Mouse (Mus musculus): Measurements from ENCODE around the gene Ccdc126. TPM values are rescaled to one million over a fixed set of nuclear protein-coding genes. Genes with fewer than 3 reads are reported as not detected.

The Ccdc126 gene
- polyA plus RNA-seq, 1 experiment = 11.2 TPM

GRCm38 (mm10) chr6:49354613-49355012 is 35.5 kb downstream of the Ccdc126 start:
- Histone ChIP-seq H3K4me1 (ENCODE audit: control insufficient read depth, insufficient read depth, low read length) (no peaks in the 10 kb centered on the region), H3K27ac (ENCODE audit: insufficient read depth, low read length) (no peak overlapping the region), H3K27me3 (ENCODE audit: control insufficient read depth, insufficient read depth, low read length) (no peaks in the 10 kb centered on the region), H3K4me3 (replicated peaks; ENCODE audit: insufficient read depth, low read depth, low read length) (no peak overlapping the region)
- TF ChIP-seq CTCF (IDR thresholded peaks at IDR 0.05; ENCODE audit: borderline replicate concordance, insufficient read depth, low read depth, low read length) = no peak
- no peak for TF ChIP-seq POLR2A (IDR thresholded peaks at IDR 0.05; ENCODE audit: borderline replicate concordance, insufficient read depth, low read length)
- DNase-seq = no peak
- WGBS = 94% methylated on average over 3 of the region's 3 CpGs

- 70% methylated on average over 4 of the region's 4 CpGs for WGBS
- H3K27me3 ChIP-seq (ENCODE audit: control insufficient read depth, insufficient read depth, low read length) = no peaks in the 10 kb centered on the region
- no peak for DNase-seq
- H3K4me1 ChIP-seq (ENCODE audit: control insufficient read depth, insufficient read depth, low read length) = no peaks in the 10 kb centered on the region
- TF ChIP-seq POLR2A (IDR thresholded peaks at IDR 0.05; ENCODE audit: borderline replicate concordance, insufficient read depth, low read length) (no peak), CTCF (IDR thresholded peaks at IDR 0.05; ENCODE audit: borderline replicate concordance, insufficient read depth, low read depth, low read length) (no peak)
- no peak overlapping the region for H3K4me3 ChIP-seq (replicated peaks; ENCODE audit: insufficient read depth, low read depth, low read length)
- no peak overlapping the region for H3K27ac ChIP-seq (ENCODE audit: insufficient read depth, low read length)
Observed at GRCm38 (mm10) chr6:49355171-49355570, 36.1 kb downstream of the Ccdc126 start.

DNA sequence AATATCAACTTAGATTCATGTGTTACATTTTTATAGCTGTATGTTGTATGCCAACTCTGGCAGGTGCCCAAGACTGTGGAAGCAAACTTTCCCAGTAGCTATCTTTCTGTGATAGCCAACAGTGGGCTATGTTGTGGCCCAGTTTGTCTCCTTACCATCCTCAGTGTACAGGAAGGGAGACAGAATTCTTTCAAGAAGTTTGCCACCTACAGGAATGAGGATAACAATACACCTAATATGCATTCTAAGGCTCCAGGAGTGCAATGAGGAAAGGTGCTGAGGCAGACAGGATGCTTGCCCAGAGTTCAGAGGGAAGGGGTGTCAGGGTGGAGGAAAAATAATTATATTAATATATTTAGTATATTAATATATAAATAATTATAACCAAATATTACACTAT is 41.3 kb downstream of the Ccdc126 start:
- no peak overlapping the region for H3K27ac ChIP-seq (ENCODE audit: insufficient read depth, low read length)
- no peak overlapping the region for H3K4me3 ChIP-seq (replicated peaks; ENCODE audit: insufficient read depth, low read depth, low read length)
- TF ChIP-seq POLR2A (IDR thresholded peaks at IDR 0.05; ENCODE audit: borderline replicate concordance, insufficient read depth, low read length) (no peak), CTCF (IDR thresholded peaks at IDR 0.05; ENCODE audit: borderline replicate concordance, insufficient read depth, low read depth, low read length) (no peak)
- DNase-seq = no peak
- H3K4me1 ChIP-seq (ENCODE audit: control insufficient read depth, insufficient read depth, low read length) = no peaks in the 10 kb centered on the region
- no peaks in the 10 kb centered on the region for H3K27me3 ChIP-seq (ENCODE audit: control insufficient read depth, insufficient read depth, low read length)

- Histone ChIP-seq H3K27me3 (ENCODE audit: control insufficient read depth, insufficient read depth, low read length) (no peaks in the 10 kb centered on the region), H3K4me1 (ENCODE audit: control insufficient read depth, insufficient read depth, low read length) (no peaks in the 10 kb centered on the region), H3K4me3 (replicated peaks; ENCODE audit: insufficient read depth, low read depth, low read length) (peak within 1 kb of the TSS; percentile 69), H3K27ac (ENCODE audit: insufficient read depth, low read length) (no peak within 1 kb of the TSS)
- TF ChIP-seq POLR2A (IDR thresholded peaks at IDR 0.05; ENCODE audit: borderline replicate concordance, insufficient read depth, low read length) (no peak), CTCF (IDR thresholded peaks at IDR 0.05; ENCODE audit: borderline replicate concordance, insufficient read depth, low read depth, low read length) (no peak; the same call in 1 of the 2 replicates)
- WGBS = 3% methylated on average over 47 of the region's 49 CpGs
- peak; percentile 76 to 77 for DNase-seq
Observed at GRCm38 (mm10) chr6:49367159-49368054, 48.3 kb downstream of the Ccdc126 start, which contains the start of gene Fam221a. Gene Fam221a (plus strand): TSS chr6:49367739.

DNA sequence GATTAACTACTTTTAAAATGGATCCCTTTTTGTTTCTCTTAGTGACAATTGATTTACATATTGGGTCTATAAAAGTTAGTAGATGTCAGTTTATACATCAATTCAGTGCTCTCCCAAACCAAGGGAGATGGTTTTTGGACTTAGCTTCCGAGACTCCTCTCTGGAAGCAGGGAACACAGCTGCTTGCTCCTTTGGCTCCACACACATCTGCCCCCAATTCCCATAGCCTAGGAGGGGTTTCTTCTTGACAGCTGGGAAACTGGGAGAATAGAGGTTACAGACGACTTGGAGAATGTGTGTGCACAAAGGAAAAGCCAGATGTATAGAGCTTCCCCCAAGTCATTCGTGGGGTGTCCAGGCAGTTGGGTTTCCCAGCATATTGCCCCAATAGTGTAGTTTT is 49.1 kb downstream of the Ccdc126 start:
- TF ChIP-seq POLR2A (IDR thresholded peaks at IDR 0.05; ENCODE audit: borderline replicate concordance, insufficient read depth, low read length) = no peak
- H3K4me1 ChIP-seq (ENCODE audit: control insufficient read depth, insufficient read depth, low read length) = no peaks in the 10 kb centered on the region
- no peaks in the 10 kb centered on the region for H3K27me3 ChIP-seq (ENCODE audit: control insufficient read depth, insufficient read depth, low read length)
- H3K27ac ChIP-seq (ENCODE audit: insufficient read depth, low read length) = no peak overlapping the region
- WGBS = 21% methylated on average over 3 of the region's 3 CpGs
- peak overlapping the region; percentile 69 for H3K4me3 ChIP-seq (replicated peaks; ENCODE audit: insufficient read depth, low read depth, low read length)
- no peak for DNase-seq

DNA sequence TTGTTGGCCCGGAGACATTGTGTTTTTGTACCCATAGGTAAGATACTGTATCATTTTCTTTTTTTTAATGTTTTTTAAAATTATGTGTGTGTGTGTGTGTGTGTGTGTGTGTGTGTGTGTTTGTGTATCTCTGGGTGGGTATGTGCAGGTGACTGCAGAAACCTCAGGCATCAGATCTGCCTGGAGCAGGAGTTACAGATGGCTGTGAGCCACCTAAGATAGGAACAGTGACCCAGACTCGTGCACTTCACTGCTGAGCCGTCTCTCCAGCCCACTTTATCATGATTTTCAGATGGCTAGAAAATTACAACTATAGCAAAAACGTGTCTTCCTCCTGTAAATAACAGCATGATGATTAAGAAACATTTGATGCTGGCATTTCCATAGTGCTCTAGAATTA is 53.6 kb downstream of the Ccdc126 start:
- TF ChIP-seq POLR2A (IDR thresholded peaks at IDR 0.05; ENCODE audit: borderline replicate concordance, insufficient read depth, low read length) (no peak), CTCF (IDR thresholded peaks at IDR 0.05; ENCODE audit: borderline replicate concordance, insufficient read depth, low read depth, low read length) (no peak)
- DNase-seq = no peak
- H3K4me3 ChIP-seq (replicated peaks; ENCODE audit: insufficient read depth, low read depth, low read length) = no peak overlapping the region
- no peak overlapping the region for H3K27ac ChIP-seq (ENCODE audit: insufficient read depth, low read length)
- H3K4me1 ChIP-seq (ENCODE audit: control insufficient read depth, insufficient read depth, low read length) = no peaks in the 10 kb centered on the region
- WGBS = 80% methylated on average over 4 of the region's 4 CpGs
- no peaks in the 10 kb centered on the region for H3K27me3 ChIP-seq (ENCODE audit: control insufficient read depth, insufficient read depth, low read length)

DNA sequence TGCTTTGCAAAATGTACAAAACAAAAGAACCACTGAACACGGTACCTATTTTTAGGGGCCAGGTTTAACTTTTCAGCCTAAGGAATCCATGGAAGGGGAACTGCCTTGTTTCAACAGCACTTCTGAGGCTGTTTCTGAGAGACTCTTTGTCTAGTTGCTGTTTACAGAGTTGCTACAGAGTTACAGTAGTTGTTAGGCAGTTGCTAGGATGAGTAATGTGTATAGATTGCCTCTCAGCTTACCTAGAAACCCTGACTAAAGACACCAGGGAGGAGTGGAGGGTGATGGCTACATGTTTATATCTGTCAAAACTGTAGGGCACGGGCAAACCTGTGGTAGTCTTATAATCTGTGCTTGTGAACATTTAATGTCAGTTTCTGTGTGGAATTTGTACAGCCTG is 54.9 kb downstream of the Ccdc126 start:
- H3K4me3 ChIP-seq (replicated peaks; ENCODE audit: insufficient read depth, low read depth, low read length) = no peak overlapping the region
- H3K27me3 ChIP-seq (ENCODE audit: control insufficient read depth, insufficient read depth, low read length) = no peaks in the 10 kb centered on the region
- H3K27ac ChIP-seq (ENCODE audit: insufficient read depth, low read length) = no peak overlapping the region
- H3K4me1 ChIP-seq (ENCODE audit: control insufficient read depth, insufficient read depth, low read length) = no peaks in the 10 kb centered on the region
- 59% methylated on average over 2 of the region's 2 CpGs for WGBS
- DNase-seq = no peak
- TF ChIP-seq CTCF (IDR thresholded peaks at IDR 0.05; ENCODE audit: borderline replicate concordance, insufficient read depth, low read depth, low read length) = no peak
- no peak for TF ChIP-seq POLR2A (IDR thresholded peaks at IDR 0.05; ENCODE audit: borderline replicate concordance, insufficient read depth, low read length)

DNA sequence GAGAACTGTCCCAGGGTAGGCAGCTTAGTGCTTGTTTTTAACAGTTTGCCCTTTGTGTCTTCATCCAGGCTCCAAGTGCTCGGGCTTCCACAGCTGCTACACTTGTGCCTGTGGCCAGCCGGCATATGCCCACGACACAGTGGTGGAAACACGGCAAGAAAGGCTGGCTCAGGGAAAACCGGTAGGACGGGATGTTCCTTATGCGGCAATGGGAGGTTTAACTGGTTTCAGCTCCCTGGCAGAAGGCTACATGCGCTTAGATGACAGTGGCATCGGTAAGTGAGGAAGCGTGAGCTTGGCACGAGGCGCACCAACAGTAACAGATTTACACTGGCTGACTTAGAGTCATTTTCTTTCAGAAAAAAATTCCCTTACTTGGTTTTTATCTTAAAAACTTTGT is 59.3 kb downstream of the Ccdc126 start:
- no peak overlapping the region for H3K4me3 ChIP-seq (replicated peaks; ENCODE audit: insufficient read depth, low read depth, low read length)
- TF ChIP-seq POLR2A (IDR thresholded peaks at IDR 0.05; ENCODE audit: borderline replicate concordance, insufficient read depth, low read length) (no peak), CTCF (IDR thresholded peaks at IDR 0.05; ENCODE audit: borderline replicate concordance, insufficient read depth, low read depth, low read length) (no peak)
- H3K27ac ChIP-seq (ENCODE audit: insufficient read depth, low read length) = no peak overlapping the region
- 51% methylated on average over 12 of the region's 12 CpGs for WGBS
- H3K4me1 ChIP-seq (ENCODE audit: control insufficient read depth, insufficient read depth, low read length) = no peaks in the 10 kb centered on the region
- H3K27me3 ChIP-seq (ENCODE audit: control insufficient read depth, insufficient read depth, low read length) = no peaks in the 10 kb centered on the region
- DNase-seq = no peak

Other genes starting within 250 kb of the Ccdc126 start
- 19.9 and 22.2 TPM in 2 replicates for gene Malsu1, start 245.5 kb upstream of the Ccdc126 start, polyA plus RNA-seq (2012; rRNA removed)
- 0.08 and 0.10 TPM in 2 replicates for gene Igf2bp3, start 104.3 kb upstream of the Ccdc126 start, polyA plus RNA-seq (2012; rRNA removed)
- gene Tra2a, start 55.2 kb upstream of the Ccdc126 start, polyA plus RNA-seq (2012; rRNA removed) = 94.9 and 97.6 TPM in 2 replicates
- gene Fam221a, start 48.5 kb downstream of the Ccdc126 start, polyA plus RNA-seq (2012; rRNA removed) = 1.2 and 1.7 TPM in 2 replicates
- gene Stk31, start 76.3 kb downstream of the Ccdc126 start, polyA plus RNA-seq (2012; rRNA removed) = 0.03 and 0.08 TPM in 2 replicates

Data from cerebellum, adult 2 months (tissue).